Mouse (Mus musculus) left cerebral cortex, adult 8-10 months (tissue): ENCODE results near the gene Eif5. TPM values are rescaled to one million over a fixed set of nuclear protein-coding genes. Genes with fewer than 3 reads are reported as not detected.
A peak's percentile ranks its signal among the peaks of the same experiment; 100 is the strongest.
"Not testable (repeated sequence)": the region's sequence is repeated elsewhere in the genome, so short reads cannot be mapped to it uniquely, and the experiment has no call there.

Experiments
- DNase-seq, 2 experiments: peaks; one replicate each; pipeline ENCODE4 v3.0.0; 2022; ENCODE audit warnings: low spot score in 2 of 2
- total RNA-seq, 4 experiments: library from RNA; stranded (reverse); gene quantifications; 2 replicates each; pipeline ENCODE4 v1.2.4; 2022

The Eif5 gene
- total RNA-seq, 4 experiments from 2014 or later: 244 to 339 (median 284) TPM

- no peak for DNase-seq
These were observed 12.9 kb upstream of the Eif5 start for GRCm38 (mm10) chr12:111524883-111525282.

GRCm38 (mm10) chr12:111527643-111528281 lies 10.1 kb upstream of the Eif5 start:
- DNase-seq: peak; percentile 42 to 77

GRCm38 (mm10) chr12:111529192-111529591 lies 8.6 kb upstream of the Eif5 start:
- DNase-seq: no peak

- DNase-seq: no peak
These were observed 4.6 kb upstream of the Eif5 start for GRCm38 (mm10) chr12:111533096-111533794.

GRCm38 (mm10) chr12:111535281-111535680 lies 2.5 kb upstream of the Eif5 start:
- no peak for DNase-seq

- no peak for DNase-seq
These were observed 2.1 kb upstream of the Eif5 start for GRCm38 (mm10) chr12:111535762-111536161.

- no peak for DNase-seq
These were observed 1.1 kb upstream of the Eif5 start for GRCm38 (mm10) chr12:111536746-111537145.

- DNase-seq: no peak
These were observed 475 bp upstream of the Eif5 start for GRCm38 (mm10) chr12:111537341-111537740.

GRCm38 (mm10) chr12:111538292-111539040 lies 650 bp downstream of the Eif5 start:
- peak; percentile 63 to 69 for DNase-seq

GRCm38 (mm10) chr12:111539041-111539345 lies 1.2 kb downstream of the Eif5 start:
- DNase-seq: peak in 1 of 2 experiments; percentile 30

GRCm38 (mm10) chr12:111547070-111547469 lies 9.3 kb downstream of the Eif5 start:
- no peak for DNase-seq

GRCm38 (mm10) chr12:111548555-111549289 lies 10.9 kb downstream of the Eif5 start:
- no peak for DNase-seq

GRCm38 (mm10) chr12:111550679-111551078 lies 12.9 kb downstream of the Eif5 start:
- no peak for DNase-seq

- DNase-seq: no peak
These were observed 14.5 kb downstream of the Eif5 start for GRCm38 (mm10) chr12:111552342-111552741.

GRCm38 (mm10) chr12:111555357-111555756 lies 17.5 kb downstream of the Eif5 start:
- DNase-seq: no peak

GRCm38 (mm10) chr12:111555893-111556292 lies 18.1 kb downstream of the Eif5 start:
- not testable (repeated sequence) for DNase-seq

GRCm38 (mm10) chr12:111557538-111557937 lies 19.7 kb downstream of the Eif5 start:
- DNase-seq: no peak

GRCm38 (mm10) chr12:111558655-111559054 lies 20.8 kb downstream of the Eif5 start:
- DNase-seq: no peak

GRCm38 (mm10) chr12:111559647-111560258 lies 21.9 kb downstream of the Eif5 start:
- peak; percentile 35 to 69 for DNase-seq

- no peak for DNase-seq
These were observed 22.5 kb downstream of the Eif5 start for GRCm38 (mm10) chr12:111560286-111560685.

- DNase-seq: no peak
These were observed 24.5 kb downstream of the Eif5 start for GRCm38 (mm10) chr12:111562276-111562814.
